Mouse (Mus musculus): ENCODE measurements at regions not wholly inside any gene's neighbourhood (a gene's known extent, or its start where the extent isn't known, plus 50 kb on each side); places are given as distances from the start of the nearest gene placed in this dataset.
A peak's percentile ranks its signal among the peaks of the same experiment; 100 is the strongest.

GRCm38 (mm10) chr8:6813816-6814215 is 1708.7 kb upstream of the Slc10a2 start:
- no peak for DNase-seq (ENCODE audit: low spot score)

DNA sequence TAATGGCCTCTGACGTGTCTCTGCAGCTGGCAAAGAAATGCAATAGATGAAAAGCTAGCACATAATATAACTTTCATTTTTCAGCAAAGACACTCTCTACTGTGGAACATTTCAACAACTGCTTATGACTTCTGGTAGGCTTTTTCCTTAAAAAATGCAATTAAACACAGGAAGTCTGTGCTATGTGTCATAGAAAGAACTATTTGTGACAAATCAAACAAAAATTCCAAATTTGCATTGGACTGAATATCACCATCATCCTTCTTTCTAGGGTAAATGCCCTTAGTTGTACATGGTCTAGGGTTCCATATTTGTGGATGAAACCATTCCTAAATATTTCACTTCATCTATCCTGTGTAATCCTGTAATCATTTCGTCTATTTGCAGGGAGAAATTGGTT is 1702.0 kb upstream of the Slc10a2 start:
- DNase-seq (ENCODE audit: low spot score) = no peak

DNA sequence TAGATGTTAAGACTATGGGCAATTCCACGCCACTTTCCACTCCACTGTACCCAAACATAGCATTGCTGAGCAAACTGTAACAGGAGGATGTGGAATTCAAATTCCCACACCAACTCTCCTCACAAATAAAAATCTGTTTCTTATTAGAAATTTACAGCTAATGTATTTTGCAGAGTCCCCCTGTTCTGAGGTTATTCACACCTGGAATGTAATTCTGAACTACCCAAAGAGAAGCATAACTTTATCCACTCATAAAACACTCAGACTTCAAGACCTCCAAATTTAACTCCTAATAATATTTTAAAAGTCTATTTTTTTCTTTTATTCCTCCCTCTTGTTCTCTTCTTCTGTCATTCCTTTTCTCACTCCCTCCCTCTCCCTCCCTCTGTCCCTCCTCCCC is 1698.0 kb upstream of the Slc10a2 start:
- DNase-seq (ENCODE audit: low spot score) = no peak

DNA sequence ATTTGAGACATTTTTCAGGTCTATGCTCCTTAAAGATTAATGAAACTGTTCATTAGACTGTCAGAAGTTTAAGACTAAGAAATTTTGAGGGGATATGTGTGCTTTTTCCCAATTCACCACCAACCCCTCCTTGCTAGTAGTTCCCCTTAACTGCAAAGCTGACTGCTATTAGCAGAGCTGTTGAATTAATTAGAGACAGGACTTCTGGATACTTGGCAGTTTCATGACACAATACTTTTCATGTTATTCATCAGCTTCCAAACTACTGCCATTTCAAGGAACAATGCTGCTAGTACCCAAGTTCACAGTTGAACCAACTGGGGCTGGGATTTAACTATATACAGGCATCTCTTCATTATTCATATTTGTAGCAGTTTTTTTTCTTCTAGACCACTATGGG is 1695.9 kb upstream of the Slc10a2 start:
- no peak for DNase-seq (ENCODE audit: low spot score)

- no peak for DNase-seq (ENCODE audit: low spot score)
Observed at GRCm38 (mm10) chr8:6789096-6789495, 1683.9 kb upstream of the Slc10a2 start.

- DNase-seq (ENCODE audit: low spot score) = no peak
Observed at GRCm38 (mm10) chr8:6780983-6781382, 1675.8 kb upstream of the Slc10a2 start.

DNA sequence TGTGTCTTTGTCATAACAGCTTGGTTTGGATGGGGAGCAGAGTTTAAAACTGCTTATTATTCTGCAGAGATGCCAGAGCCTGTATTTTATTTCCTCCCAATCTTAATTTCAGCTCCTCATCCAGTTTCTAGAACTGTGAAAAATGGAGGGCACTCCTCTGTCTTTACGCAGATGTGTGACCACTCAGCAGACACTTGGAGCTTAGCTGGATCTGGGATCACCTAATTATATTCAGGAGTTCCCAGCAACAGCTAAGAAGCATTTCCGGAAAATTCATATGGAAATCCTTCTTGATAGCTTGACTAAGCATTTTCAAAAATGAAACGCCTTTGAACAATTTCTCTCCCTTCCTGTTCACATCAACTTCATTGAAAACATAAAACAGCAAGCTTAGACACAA is 1670.0 kb upstream of the Slc10a2 start:
- DNase-seq (ENCODE audit: low spot score) = no peak

DNA sequence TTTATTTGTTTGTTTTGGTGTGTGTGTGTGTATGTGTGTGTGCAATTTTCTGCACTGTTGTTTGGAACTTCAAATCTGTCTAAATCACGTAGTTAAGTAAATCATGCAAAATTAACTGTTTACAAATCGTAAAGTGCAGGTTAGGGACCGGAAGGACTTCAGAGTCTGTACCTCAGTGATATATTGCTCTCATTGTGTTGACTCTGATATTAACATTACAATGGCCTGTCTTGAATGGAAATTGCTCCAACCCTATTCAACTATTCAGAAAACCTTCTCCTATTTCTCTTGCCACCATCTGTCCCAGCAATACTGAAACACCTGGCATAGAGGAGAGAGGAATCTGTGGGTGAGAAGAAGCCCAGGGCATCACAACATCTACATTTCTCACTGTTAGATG is 1624.4 kb upstream of the Slc10a2 start:
- no peak for DNase-seq (ENCODE audit: low spot score)

GRCm38 (mm10) chr8:6708886-6709449 is 1603.8 kb upstream of the Slc10a2 start:
- DNase-seq (ENCODE audit: low spot score) = peak; percentile 6

GRCm38 (mm10) chr8:6688595-6688994 is 1583.4 kb upstream of the Slc10a2 start:
- DNase-seq (ENCODE audit: low spot score) = no peak

DNA sequence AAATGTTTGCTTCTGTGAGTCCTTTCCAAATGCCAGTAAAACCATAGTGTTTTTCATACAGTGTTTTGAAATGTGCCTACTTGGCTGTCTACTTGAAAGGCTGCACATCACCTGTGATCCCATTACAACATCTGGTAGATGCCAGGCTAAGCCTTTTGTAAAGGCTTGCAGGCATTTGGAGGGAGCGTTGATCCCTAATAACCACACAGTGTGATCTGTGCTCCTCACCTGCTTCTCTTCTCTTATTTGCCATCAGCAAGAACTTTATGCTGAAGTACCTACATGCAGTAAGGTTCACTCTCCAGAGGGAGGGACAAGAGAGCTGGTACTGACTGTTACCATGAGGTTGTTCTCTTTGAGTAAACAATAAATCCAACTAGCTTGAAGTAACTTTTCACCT is 1553.7 kb upstream of the Slc10a2 start:
- no peak for DNase-seq (ENCODE audit: low spot score)

DNA sequence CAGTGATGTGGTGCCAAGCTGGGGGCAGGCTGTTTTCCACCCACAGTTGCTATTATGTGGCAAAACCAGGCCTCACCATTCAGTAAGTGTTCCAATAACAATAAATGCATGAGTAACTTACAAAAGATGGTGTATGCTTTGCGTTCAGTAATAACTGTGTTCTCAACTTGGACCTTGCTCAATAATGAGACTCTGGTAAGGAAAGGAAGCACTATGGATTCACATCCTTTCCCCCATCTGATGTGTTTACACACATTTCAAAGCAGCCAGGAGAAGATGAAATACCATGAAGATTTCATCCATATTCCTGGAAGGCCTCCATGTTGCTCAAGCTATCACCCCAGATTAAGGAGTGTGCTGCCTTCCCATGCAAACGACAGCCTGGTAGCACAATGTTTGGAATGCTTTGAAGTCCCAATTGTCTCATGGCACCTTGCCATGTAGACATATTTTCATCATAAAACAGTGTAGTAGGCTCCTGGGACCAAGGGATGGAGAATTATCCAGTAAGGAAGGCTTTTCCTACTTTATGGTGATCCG is 1552.4 kb upstream of the Slc10a2 start:
- DNase-seq (ENCODE audit: low spot score) = no peak

- no peak for DNase-seq (ENCODE audit: low spot score)
Observed at GRCm38 (mm10) chr8:6652180-6652579, 1547.0 kb upstream of the Slc10a2 start.

- no peak for DNase-seq (ENCODE audit: low spot score)
Observed at GRCm38 (mm10) chr8:6648083-6648482, 1542.9 kb upstream of the Slc10a2 start.

DNA sequence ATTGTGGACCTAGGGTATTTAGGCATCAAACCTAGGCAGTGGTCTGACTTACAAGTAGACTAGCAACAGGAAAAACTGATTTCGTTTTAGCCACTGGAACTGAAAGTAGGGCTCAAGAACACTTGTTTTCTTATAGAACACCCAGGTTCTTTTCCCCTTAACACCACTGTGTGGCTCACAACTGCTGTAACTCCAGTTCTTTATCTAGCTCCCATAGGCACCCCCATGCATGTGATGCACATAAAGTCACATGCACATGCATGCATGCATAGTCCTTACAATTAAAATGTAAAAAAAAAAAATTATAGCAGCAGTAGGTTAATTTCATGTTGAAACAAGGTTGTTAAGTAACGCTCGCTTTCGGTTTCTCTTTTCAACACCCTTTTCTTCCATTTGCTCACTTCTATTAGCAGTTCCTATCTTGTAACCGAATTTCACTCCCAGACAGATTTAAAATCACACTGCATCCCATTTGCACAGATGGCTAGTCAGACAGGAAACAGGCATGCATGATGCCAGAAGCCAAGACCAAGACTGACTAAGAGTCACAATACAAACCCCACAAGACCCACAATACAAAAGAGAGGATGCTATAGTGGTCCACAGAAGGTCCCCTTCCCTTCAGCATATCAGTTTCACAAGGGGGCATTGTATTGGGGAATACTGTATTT is 1540.3 kb upstream of the Slc10a2 start:
- DNase-seq (ENCODE audit: low spot score) = no peak

DNA sequence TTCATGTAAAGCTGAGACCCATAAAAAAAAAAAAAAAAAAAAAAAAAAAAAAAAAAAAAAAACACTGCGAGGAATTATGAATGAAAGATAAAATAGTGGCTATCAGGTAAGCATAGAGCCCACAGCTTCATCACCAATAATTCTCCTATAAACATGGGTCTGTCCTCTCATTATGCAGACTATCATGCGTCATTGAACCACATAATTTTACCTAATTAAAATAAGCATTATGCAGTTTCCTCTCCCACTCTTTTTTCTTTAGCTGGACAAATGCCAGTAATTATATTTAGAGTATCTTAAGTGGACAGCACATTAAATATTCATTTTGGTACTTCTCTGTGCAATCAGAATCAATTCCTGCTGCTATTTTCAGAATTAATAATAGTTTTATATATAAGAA is 1539.2 kb upstream of the Slc10a2 start:
- DNase-seq (ENCODE audit: low spot score) = no peak

DNA sequence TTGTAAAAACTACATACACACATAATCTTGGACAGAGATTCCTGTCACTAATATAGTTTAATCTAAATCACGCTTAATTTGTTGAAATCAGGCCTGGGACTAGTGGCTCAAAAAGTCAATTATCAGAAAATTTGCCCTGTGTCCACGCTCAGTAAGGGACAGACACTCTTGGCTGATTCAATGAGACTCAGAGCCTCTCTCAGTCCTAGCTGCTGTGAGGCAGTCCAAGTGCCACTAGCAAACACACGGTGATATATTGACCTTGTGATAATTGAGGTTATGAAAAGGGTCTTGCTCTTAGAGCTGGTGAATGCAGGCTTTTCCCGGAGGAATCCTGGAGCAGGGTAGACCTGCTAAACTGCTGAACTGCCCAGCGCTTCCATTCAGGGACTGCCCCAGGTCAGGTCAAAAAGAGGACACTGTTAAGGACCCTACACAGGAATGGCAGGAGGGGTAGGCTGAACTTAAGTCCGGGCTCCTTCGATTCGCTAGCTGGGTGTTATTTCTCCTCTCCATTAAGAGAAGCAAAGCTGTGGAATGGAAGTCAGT is 1521.9 kb upstream of the Slc10a2 start:
- DNase-seq (ENCODE audit: low spot score) = no peak

- no peak for DNase-seq (ENCODE audit: low spot score)
Observed at GRCm38 (mm10) chr8:6608891-6609290, 1503.7 kb upstream of the Slc10a2 start.

DNA sequence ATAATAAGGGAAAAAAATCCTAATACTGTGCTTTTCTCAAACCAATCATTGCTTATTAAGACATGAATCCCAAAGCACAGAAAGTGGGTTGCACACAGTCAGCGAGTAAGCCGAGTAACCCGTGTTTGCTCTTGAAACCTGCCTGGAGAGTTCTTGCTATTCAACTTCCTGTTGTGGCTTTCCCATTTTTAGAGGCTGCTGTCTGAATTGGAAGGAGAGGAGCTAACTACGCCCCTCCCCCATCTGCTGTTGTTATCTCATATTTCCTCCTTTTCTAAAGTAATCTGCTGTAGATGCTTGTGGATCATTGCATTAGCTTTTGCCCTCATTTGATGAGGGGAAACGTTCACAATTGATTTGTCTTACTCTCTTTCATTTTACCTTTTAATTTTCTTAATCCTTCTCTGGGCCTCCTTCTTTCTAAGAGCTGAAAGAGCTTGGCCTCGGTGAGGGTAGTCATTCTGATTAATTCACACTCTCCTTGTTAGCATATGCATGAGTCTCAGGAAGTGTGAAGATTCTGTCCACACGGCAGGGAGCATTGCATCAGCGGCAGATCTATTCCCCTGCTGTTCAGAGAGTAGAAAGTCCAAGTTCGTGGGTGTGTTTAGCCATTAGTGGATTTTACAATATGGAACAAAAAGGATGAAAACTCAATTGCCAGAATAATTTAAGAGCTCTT is 1501.8 kb upstream of the Slc10a2 start:
- DNase-seq (ENCODE audit: low spot score) = peak; percentile 17

DNA sequence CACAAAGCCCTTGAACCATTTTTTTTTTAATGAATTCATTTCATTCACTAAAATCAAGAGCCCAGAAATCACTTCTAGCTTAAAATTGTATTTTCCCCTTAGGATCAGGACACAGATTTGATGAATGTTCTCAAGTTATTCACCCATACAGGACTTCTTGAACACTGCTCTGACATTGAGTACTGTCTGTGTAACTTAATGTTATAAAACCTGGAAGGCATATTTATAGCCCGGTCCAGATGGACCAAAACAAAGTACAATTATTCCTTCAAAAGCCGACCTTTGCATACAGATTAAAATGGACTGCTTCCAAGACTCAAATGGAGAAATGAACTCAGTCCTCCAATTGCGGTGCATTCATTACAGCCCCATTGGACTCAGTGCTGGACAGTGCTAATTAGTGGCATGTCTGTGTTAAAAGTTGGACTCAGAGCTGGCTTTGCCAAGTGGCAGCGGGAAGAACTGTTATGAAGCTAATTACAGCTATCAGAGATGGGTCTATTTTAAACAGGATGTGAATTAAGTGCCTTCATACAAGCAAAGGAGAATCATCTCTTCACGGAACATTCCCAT is 1499.2 kb upstream of the Slc10a2 start:
- peak; percentile 11 for DNase-seq (ENCODE audit: low spot score)

DNA sequence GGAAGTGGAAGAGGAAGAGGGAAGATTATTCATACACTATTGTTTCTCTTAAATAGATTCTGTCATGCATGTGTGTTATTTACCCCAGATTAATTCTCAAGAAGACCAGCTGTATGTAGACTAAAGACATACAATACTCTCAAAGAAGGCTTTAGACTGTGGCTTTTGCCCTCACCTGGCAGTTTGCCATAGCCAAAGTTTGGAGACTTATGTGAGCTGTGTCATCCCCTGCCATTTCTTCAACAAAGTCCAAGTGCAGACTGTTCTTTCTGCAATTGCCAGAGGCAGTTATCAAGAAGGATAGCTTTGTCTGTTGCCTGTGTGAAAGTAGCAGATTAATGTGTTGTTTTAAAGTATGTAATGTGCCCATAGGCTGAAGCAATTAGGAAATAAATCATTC is 1485.0 kb upstream of the Slc10a2 start:
- DNase-seq (ENCODE audit: low spot score) = no peak

GRCm38 (mm10) chr8:6583337-6584096 is 1478.4 kb upstream of the Slc10a2 start:
- no peak for DNase-seq (ENCODE audit: low spot score)

Measured in layer of hippocampus, adult 11-12 months (tissue).